25 mouse cellular contexts compared by ENCODE assay signal in genomic region chr4:64923751-64924150, GRCm38 (mm10).
DNase-seq lines count a peak whose midpoint lies in the region; TF ChIP-seq lines count a peak whose summit lies in the region.
"Had no signal": no experiment of that assay in that cellular context is flagged by ENCODE, and none has a peak within 500 bp of the region (broad histone marks: within the 10 kb centered on the region; RNA-seq: fewer than 3 reads in every experiment).

No protein-coding gene starts in this region.

- no peak overlapping the region for H3K27ac ChIP-seq in layer of hippocampus, adult 2 months
- H3K27ac ChIP-seq in embryonic fibroblast, embryonic 13.5 days (ENCODE audit: insufficient read depth, low read length), result peak overlapping the region; percentile 68
- H3K27ac ChIP-seq: forebrain, embryonic 13.5 days; heart, adult 2 months; heart, embryonic 13.5 days; hindbrain, embryonic 12.5 days; limb, embryonic 15.5 days; liver, embryonic 14.5 days; midbrain, embryonic 15.5 days; neural tube, embryonic 12.5 days had no signal

- DNase-seq in cerebellum, postnatal 14 days, result peak; percentile 7 to 16
- no peak for DNase-seq in cerebellum, adult 9-10 months
- peak; percentile 2 for DNase-seq in layer of hippocampus, adult 8-10 months (ENCODE audit: low spot score in 2 of 2)
- DNase-seq in layer of hippocampus, adult 2 months (ENCODE audit: low spot score in 2 of 2), result no peak
- DNase-seq in kidney, postnatal 25 days, result peak; percentile 37 to 59
- DNase-seq in right cerebral cortex, postnatal 14 days, result no peak
- no peak for DNase-seq in MN1 (ENCODE audit: low spot score)
- DNase-seq: adrenal gland, postnatal 10 days; gastrocnemius, postnatal 36 days; heart, adult 2 months; heart, postnatal 14 days; layer of hippocampus, adult 9-11 months; lung, postnatal 4 days; right cerebral cortex, postnatal 25 days; spleen, adult 18-20 months; thymus, postnatal 25 days had no signal

- no peaks in the 10 kb centered on the region; the same call in 1 of the 2 replicates for H3K4me1 ChIP-seq in embryonic fibroblast, embryonic 13.5 days (ENCODE audit: control insufficient read depth, insufficient read depth, low read length)
- H3K4me1 ChIP-seq: forebrain, embryonic 13.5 days; heart, embryonic 13.5 days; hindbrain, embryonic 12.5 days; midbrain, embryonic 15.5 days; neural tube, embryonic 12.5 days had no signal

- no peak for TF ChIP-seq CTCF in layer of hippocampus, adult 2 months (conservative IDR thresholded peaks at IDR 0.05)
- TF ChIP-seq CTCF in embryonic fibroblast, embryonic 13.5 days (IDR thresholded peaks at IDR 0.05; ENCODE audit: borderline replicate concordance, insufficient read depth, low read length), result no peak

- no peak for TF ChIP-seq POLR2A in embryonic fibroblast, embryonic 13.5 days (IDR thresholded peaks at IDR 0.05; ENCODE audit: low read depth, low read length)

- no peak overlapping the region for H3K4me3 ChIP-seq in layer of hippocampus, adult 2 months
- no peak overlapping the region for H3K4me3 ChIP-seq in embryonic fibroblast, embryonic 13.5 days (ENCODE audit: insufficient read depth, low read length)
- H3K4me3 ChIP-seq: erythroblast, embryonic 14.5 days; forebrain, embryonic 13.5 days; heart, adult 2 months; heart, embryonic 13.5 days; hindbrain, embryonic 12.5 days; limb, embryonic 15.5 days; midbrain, embryonic 15.5 days; neural tube, embryonic 12.5 days had no signal

Comparison
In these comparisons a context has a peak if more than half of its experiments do, and no peak if none do; other contexts are left out.
1. DNase-seq: peak in cerebellum, postnatal 14 days (2 of 2), layer of hippocampus, adult 8-10 months (2 of 2) and kidney, postnatal 25 days (2 of 2); none in cerebellum, adult 9-10 months (single experiment), layer of hippocampus, adult 2 months (0 of 2), right cerebral cortex, postnatal 14 days (single experiment) and MN1 (single experiment).